Mouse (Mus musculus) layer of hippocampus, adult 9-10 months (tissue): ENCODE data around the gene Esm1.

Source experiments
- DNase-seq: peaks from one replicate; pipeline ENCODE4 v3.0.0; 2022; ENCODE audit warnings: low spot score

Gene Esm1

GRCm38 (mm10) chr13:113209624-113210023 lies at the start of gene Esm1:
Esm1 (plus strand) TSS chr13:113209659.
- no peak for DNase-seq

GRCm38 (mm10) chr13:113164252-113165005 lies 45.0 kb upstream of the Esm1 start:
- DNase-seq, result no peak

- no peak for DNase-seq
Measured at GRCm38 (mm10) chr13:113168018-113168534, 41.4 kb upstream of the Esm1 start.

GRCm38 (mm10) chr13:113170256-113170655 lies 39.2 kb upstream of the Esm1 start:
- DNase-seq, result no peak

GRCm38 (mm10) chr13:113174162-113174561 lies 35.3 kb upstream of the Esm1 start:
- DNase-seq, result no peak

- no peak for DNase-seq
Measured at GRCm38 (mm10) chr13:113183310-113183709, 26.1 kb upstream of the Esm1 start.

- DNase-seq, result no peak
Measured at GRCm38 (mm10) chr13:113183720-113184119, 25.7 kb upstream of the Esm1 start.

- DNase-seq, result no peak
Measured at GRCm38 (mm10) chr13:113196808-113197674, 12.4 kb upstream of the Esm1 start.

- no peak for DNase-seq
Measured at GRCm38 (mm10) chr13:113197872-113198502, 11.5 kb upstream of the Esm1 start.

GRCm38 (mm10) chr13:113199331-113199730 lies 10.1 kb upstream of the Esm1 start:
- no peak for DNase-seq

GRCm38 (mm10) chr13:113200726-113201125 lies 8.7 kb upstream of the Esm1 start:
- DNase-seq, result no peak

GRCm38 (mm10) chr13:113201631-113202030 lies 7.8 kb upstream of the Esm1 start:
- DNase-seq, result no peak

GRCm38 (mm10) chr13:113202184-113202583 lies 7.3 kb upstream of the Esm1 start:
- no peak for DNase-seq

- DNase-seq, result no peak
Measured at GRCm38 (mm10) chr13:113203146-113203545, 6.3 kb upstream of the Esm1 start.

GRCm38 (mm10) chr13:113205346-113205745 lies 4.1 kb upstream of the Esm1 start:
- no peak for DNase-seq

GRCm38 (mm10) chr13:113211345-113211744 lies 1.9 kb downstream of the Esm1 start:
- no peak for DNase-seq

- DNase-seq, result no peak
Measured at GRCm38 (mm10) chr13:113212401-113212800, 2.9 kb downstream of the Esm1 start.

GRCm38 (mm10) chr13:113213865-113214264 lies 4.4 kb downstream of the Esm1 start:
- DNase-seq, result no peak

GRCm38 (mm10) chr13:113221851-113222250 lies 12.4 kb downstream of the Esm1 start:
- DNase-seq, result no peak

GRCm38 (mm10) chr13:113224105-113224504 lies 14.6 kb downstream of the Esm1 start:
- peak; percentile 30 for DNase-seq

- peak; percentile 56 for DNase-seq
Measured at GRCm38 (mm10) chr13:113225811-113226210, 16.4 kb downstream of the Esm1 start, which contains the start of gene Gzmk. Gzmk (minus strand) TSS chr13:113225908.

GRCm38 (mm10) chr13:113227076-113227475 lies 17.6 kb downstream of the Esm1 start:
- DNase-seq, result no peak
